Mouse (Mus musculus) layer of hippocampus, postnatal 36 days (tissue): Measurements from ENCODE around the gene Vti1a. TPM values are rescaled to one million over a fixed set of nuclear protein-coding genes. Genes with fewer than 3 reads are reported as not detected.

ENCODE experiments used
- DNase-seq, 2 experiments: peaks; one replicate each; pipeline ENCODE4 v3.0.0; 2022
- total RNA-seq, 2 experiments: library from RNA; stranded (reverse); gene quantifications; 2 replicates each; pipeline ENCODE4 v1.2.3; 2021

Gene Vti1a
- total RNA-seq, 2 experiments from 2014 or later = 60.1 to 61.2 TPM

DNA sequence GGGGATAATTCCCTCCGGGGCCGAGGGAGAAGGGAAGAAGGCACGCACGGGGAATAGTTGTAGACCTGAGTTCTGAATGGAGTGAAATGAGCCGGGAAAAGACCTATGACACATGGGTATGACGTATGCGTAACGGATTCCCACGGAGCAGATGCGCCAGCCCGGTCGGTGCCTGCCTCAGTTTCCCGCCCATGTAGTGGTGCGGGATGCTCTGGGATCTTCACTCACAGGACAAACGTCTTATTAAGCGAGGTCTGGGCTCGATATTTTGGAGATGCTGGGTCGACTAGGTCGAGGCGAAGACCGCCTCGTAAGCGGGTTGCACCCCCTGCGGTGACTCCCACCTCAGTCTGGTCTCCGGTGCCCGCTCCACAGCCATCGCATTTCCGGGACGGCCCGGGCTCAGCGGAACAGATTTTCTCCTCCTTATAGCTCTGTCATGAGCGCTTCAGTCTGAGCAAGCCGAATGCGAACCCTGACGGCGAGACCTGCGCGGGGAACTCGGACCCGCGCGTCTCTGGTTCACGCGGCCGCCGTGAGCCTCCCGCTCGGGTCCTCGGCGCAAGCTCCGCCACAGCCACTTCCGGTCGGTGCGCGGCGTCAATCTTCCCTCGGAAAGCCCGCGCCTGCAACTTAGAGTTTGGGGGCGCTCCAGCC is 515 bp upstream of the Vti1a start, which contains the start of gene Zdhhc6:
Gene Zdhhc6 (minus strand): TSS at position 581 of the 657 bp plus-strand sequence.
- peak; percentile 81 to 84 for DNase-seq

DNA sequence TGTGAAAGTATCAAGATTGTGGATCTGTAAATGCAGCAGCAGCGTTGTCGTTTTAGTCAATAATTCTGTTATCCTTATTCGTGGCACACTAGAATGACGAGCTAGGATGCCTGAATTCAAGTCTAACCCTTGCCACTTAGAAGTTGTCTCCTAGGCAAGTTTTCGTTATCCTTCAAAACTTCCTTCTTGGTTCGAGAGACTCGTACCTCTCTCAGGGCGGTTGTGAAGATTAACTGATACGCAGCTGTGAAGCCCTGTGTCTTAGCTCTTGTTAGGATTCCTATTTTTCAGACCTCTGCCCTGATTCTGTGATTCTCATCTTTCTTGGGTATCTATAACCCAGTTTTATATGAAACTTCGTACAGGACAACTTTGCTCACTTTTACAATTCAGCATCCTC is 806 bp downstream of the Vti1a start:
- no peak for DNase-seq

DNA sequence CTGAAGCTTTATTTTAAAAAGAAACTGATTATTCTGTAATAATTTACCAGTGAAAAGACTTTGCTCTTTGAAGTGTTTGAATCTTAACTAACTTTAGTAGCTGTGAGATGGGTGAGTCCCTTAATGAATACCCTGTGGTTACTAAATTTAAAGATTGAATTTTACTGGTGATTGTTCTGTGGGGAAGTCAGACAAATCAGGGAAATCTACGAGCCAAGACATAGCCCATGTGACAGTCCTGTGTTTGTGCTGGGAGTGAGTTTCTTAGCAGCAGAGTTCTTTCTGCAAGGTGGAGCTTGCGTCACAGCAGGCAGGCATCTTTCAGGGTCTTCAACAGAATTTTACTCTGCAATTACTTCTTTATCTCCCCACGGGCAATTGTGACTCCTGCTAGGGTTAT is 2.9 kb downstream of the Vti1a start:
- no peak for DNase-seq

DNA sequence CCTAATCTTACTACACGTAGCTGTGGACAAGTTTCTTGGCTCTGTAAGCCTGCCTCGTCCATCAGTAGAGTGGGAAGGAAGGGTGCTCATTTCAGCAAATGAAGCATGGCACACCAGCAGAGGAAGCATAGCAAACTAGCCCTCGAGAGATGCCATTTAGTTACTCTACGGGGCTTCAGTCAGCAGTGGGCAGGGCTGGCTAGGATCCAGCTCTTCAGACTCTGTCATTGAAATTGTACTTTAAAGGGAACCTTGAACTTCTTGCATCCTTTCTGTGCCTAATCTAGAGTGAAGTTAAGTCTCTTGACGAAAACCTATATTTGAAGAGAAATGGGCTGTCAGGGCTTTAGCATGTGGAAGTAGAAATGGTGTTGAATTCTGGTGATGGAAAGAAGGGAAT is 3.4 kb downstream of the Vti1a start:
- DNase-seq = no peak

DNA sequence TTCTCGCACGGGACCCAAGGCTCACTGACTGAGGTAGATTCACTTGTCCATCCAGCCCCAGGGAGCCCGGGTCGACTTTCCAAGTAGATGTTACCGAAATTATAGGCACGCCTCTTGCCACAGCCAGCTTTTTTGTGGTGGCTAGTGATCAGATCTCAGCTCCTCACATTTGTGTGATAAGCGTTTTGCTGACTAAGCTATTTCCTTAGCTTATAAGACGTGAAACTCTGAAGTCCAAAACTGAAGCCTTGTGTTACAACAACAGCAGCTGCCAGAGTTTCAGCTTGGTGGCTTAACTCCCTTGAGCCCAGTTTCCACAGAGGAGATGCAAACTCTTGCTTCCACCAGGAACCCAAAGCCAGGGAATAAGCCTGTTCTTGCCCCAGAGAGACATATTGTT is 6.5 kb downstream of the Vti1a start:
- no peak for DNase-seq

DNA sequence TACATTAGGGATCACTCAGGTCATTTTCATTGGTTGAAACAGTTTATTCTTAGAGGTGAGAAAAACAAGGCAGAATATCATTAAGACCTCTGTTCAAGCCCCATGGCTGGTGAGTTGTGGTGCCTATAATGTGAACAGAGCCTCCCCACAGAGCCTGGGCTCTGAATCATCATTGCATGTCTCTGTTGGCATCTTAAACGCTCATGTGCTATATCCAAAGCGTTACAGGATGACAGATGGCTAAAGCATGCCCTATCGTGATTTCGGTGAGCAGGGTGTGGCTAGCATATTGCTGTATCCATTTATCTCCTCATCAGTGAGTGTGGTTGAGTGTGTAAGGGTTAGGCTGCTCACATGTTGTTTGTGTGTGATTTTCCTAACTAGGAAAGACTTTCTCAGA is 11.4 kb downstream of the Vti1a start:
- DNase-seq = no peak

DNA sequence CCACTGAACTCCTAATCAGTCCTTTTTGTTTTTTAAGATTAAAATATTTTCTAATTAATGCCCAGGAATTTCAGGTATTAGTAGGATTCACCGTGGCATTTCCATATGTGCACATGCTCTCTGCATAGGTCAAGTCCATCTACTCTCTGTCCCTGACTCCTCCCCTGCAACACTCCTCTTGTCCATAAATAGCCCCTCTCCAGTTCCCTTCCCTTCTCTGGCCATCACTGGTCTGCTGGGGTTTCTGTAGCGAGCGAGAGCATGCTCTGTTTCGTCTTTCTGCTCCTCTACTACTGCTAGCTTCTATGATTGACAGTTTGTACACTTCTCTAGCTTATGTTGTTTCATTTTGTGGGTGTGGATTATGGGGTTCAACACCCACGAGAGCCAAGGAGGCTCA is 15.7 kb downstream of the Vti1a start:
- no peak for DNase-seq

DNA sequence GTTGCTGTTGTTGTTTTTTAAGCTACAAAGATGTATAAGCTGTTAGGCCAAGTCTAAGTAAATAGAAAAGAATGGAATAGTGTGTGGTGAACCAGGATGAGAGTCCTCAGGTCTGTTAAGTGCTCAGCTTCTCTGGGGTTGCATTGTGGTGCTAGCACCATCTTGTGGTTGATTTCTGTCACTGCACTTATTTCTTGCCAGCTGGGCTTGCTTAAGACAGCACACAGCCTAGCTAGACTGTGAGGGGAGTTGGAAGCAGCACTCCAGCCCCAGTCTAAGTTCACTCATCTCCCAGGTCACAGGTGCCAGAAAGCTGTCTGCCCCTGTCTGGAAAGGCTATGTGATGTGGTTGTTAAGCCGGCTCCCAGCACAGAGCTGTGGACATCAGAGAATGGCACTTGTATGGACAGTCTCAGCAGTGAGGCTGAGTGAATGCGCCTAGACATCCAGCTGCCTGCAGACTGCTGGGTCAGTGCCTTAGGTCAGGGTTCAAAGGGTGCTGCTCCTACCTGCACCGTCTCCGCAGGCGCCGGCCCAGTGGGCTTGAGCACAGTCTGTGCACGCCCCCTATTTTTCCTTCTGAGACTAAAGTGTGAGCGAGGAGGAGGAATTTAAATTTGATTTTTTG is 16.7 kb downstream of the Vti1a start:
- DNase-seq = peak; percentile 57 to 60

DNA sequence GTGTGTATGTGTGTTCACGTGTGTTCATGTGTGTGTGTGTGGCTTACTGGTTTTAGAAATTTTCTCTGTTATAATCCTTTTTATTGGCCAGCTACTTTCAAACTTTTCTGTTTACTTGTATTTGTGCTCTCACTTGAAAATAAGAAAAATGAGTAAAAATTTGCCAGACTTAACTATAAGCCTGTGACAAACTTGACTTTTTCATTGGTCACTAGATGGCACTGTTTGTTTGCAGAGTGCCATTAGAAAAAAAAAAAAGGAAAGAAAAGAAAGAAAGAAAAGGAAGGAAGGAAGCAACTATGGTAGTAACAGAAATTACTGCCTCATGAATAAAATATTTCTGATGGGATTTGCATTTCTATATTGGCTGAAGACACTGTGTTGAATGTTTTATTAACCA is 19.8 kb downstream of the Vti1a start:
- DNase-seq = no peak

DNA sequence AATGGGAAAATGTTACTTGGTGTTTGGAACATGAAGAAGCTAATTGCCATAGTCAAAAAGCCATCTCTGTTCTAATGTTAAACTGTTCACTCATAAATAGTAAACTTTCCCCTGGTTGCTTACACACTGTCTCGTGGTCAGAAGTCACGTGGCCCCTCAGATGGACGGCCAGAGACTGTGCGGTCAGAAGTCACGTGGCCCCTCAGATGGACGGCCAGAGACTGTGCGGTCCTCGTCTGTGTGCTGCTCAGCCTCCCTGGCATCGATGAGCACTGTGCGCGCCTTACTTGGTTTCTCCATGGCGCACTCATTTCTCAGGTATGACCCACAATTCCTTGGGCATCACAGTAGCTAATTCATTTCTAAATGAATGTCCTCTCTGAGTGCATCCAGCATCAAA is 20.3 kb downstream of the Vti1a start:
- no peak for DNase-seq

DNA sequence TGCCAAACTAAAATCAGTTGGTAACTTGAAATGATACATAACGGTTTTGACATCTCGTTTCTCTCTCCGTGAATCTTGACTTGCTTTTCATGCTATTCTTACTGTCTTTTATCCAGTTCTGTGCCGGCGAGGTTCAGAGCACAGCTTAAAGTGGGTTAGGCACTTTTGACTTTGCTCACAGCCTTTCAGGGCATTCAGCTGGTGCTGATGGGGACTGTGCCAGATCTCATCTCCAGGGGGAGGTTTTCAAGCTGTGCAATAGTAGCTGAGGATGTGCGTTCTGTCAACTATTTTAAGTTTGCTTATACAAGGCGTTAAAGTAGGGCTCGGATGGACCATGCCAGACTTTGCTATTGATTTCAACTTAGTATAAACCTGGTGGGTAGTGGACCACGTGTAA is 21.0 kb downstream of the Vti1a start:
- no peak for DNase-seq

DNA sequence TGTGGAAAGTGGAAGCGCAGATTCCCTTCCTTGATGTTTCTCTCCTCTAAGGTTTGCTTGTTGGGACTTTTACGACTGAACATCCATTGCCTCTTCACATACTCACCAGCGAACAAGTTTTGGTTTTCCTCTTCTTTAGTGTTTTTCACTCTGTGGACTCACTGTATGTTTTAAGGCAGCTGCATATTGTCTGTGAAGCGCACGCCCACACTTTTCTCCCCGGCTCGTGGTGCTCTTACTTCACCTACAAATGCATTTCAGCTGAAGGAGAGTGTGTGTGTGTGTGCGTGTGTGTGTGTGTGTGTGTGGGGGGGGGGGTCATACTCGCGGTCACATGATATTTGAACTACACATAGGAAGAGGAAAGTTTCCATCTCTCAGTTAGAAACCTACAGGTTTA is 21.6 kb downstream of the Vti1a start:
- no peak for DNase-seq

DNA sequence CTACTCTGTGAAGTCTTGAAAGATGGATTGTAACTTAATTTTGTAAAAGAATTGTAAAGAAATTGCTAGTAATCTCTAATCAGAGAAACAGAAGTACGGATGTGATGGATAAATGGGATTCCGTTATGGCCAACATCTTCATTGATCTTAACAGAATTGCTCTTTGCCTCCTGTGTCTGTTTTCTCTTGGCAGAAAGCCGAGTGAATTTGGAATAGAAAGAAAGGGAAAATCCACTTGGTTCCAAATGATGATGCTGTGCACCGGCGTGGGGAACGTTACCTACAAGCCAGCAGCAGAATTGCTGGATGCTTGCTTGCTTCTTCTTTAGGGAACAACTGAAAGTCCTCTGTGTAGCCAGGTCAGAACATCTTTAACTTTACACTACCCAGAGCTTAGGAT is 24.4 kb downstream of the Vti1a start:
- DNase-seq = no peak

DNA sequence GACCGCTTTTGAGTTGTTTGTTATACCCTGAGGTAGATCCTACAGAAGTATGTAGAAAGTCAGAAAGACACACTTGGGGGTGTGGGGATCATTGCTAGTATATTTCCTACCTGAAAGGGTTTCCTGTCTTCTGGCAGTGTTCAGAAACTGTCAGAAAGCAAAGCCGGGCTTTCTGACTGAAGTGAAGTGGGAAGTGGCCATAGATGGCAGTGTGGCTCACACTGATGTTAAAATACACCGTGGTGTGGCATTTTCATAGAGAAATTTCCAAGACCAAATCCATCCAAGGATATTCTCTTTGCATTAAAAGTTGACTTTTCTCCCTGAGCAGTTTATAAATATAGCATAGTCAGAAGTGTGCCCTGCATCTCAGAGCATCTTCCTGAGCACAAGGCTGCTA is 25.3 kb downstream of the Vti1a start:
- DNase-seq = no peak

DNA sequence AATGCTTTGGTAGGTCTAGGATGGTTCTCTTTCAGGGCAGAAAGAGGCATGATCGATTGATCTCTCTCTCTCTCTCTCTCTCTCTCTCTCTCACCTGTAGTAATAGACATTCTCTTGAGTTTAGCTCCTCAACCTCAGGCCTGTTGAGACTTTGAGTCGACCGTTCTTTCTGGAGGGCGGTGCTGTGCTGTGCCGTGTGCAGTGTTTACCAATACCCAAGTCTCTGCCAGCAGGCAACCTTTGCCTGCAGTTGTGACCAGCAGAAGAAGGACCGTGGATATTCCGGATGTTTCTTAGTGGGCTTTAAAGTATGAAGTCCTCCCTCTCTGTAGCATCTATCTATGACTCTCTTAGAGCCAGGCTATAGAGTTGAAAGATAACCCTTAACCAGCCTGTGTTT is 26.3 kb downstream of the Vti1a start:
- no peak for DNase-seq

DNA sequence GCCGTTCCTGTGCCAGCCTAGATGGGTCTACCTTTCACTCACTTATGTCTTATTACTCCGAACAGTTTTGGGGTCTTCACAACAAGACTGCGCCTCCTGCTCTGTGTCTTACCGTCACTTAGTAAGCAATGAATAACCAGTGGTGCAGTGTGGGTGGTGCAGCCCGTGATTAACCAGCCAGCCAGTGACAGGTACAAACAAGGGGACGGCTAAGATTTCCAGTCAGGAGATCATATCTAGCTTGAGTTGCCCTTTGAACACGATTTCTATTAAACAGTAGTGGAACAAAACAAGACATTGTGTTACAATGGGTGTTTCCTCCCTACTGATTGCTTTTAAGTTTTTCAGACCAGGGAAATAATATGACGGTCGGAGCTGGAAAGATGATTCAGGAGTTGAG is 27.2 kb downstream of the Vti1a start:
- no peak for DNase-seq

DNA sequence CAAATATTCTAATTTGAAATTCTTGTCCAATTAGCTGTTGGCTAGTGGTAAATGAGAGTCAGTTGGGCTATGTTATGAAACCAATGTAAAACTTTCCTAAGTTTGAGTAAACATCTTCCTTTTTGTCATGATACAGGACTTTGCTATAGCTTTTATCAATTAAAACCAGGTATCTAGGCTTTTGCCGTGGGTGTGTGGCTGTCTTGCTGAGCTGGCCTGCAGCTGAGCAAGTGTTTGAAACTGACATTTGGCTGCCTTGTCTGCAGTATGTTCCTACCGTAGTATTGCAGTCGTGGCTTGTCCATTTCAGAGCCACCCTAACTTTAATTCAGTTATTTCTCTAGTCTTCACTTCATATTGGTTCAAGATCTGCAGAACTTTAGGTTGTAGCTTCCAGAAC is 32.1 kb downstream of the Vti1a start:
- DNase-seq = no peak

DNA sequence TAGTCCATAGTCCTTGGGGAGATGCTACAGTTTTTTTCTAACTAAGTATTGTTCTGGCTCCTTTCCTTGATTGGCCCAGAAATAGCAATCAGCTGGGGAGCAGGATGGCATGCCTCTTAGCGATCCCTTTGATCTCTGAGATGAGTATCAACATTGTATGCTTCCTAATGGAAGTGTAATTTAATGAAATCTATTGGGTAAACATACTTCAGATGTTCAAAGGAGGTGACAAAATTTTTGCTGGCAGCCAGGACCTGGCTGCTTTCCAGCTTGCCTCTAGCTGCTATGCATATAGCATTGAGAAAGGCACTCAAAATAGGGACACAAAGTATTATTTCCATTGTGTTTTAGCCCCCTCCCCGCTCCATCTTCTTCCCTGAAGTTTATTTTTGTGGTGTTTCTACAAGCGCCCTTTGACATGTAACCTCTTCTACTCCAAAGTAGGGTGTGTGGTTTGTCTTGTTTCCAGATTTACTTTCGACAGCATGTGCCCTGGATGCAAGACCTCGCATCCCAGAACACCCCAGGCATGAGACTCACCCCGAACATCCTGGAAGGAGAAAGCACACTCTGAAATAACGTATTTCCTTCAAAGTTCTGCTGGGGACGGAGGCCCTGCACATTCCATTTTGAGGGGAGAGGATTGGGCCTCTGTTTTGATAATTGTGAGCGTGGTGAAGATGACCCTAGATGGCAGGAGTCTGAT is 34.7 kb downstream of the Vti1a start:
- DNase-seq = no peak

DNA sequence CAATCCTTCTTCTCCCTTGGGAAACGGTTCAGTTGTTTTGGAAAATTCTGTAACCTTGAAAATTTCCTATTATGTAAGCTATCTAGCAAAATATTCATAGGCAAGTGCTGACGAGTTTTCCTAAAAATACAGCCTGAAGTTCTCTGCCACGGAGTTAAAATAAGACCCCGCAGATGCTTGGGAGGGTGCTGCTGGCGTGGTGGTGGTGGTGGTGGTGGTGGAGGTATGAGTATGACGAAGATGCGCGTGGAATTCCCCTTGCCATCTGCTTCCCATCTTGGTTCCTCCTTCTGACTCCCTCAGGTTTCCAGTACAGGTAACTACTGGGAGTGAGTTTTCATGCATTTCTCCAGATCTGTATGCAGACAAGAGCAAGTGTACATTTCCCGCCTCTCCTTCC is 46.5 kb downstream of the Vti1a start:
- DNase-seq = no peak

DNA sequence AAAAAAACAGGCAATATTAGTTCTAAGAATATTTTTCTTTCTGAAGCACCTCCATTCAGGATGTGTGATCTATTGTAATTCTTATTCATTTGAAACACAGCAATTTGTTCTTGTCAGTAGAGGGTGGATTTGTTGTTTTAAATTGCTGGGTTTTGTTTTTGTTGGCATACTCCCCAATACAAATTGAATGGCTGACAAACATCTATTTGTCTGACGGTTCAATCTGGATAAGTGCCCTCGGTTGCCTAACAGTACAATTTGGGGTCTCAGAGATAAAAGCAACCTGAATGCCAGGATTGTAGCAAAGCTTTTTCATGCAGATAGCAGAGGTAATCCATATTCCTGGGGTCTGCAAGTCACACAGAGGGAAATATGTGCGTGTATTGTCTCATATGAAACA is 53.6 kb downstream of the Vti1a start:
- DNase-seq = no peak

DNA sequence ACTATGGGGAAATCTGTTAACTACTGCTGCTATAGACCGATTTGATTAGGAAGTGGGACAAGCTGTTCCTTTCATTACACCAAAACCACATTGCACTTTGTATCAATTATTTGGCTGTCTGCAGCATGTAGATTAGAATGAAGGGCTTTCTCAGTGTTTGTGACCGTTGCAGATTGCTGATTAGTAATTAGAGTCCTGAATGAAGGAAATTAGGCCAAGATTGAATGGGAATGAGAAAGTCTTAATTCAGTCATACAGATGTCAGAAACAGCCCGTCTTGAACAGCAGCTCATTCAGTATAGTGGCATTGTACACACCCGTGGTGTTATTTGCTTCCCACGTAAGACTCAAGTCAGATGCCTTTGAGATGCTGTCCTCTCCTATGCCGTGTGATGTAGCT is 60.2 kb downstream of the Vti1a start:
- no peak for DNase-seq

DNA sequence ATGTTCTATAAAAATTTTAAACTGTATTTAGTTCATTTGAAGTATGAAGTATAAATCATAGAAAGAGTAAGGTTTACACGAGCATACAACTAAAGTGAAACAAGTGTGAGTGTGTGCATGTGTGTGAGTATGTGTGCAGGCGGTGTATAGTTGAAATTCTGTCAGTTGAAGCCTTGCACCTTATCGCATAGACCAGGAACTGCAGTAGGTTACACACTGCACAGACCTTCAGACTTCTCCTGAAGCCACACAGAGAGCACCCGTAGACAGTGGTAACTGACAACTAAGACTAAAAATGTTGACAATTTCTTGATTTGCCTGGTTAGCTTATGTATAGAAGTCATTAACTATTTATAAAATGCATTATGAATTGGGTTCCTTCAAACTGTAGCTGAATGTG is 61.4 kb downstream of the Vti1a start:
- DNase-seq = no peak

DNA sequence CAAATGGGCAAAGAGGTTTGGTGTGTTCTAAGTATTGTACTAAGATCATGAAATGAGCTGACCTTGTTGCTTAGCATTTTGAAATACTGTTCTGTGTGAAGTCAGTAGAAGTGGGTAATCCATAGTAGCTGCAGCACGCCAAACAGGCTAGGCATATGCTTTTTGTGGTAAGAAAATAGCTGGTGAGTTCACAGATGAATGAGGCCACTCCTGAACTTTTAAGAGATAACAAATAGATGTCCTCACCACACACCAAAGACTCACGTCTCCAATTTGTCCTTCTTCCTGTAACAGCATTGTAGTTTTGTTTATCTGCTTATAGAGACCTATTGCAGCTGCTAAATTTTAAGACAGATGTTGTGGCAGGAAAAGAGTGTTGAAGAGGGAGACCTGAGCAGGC is 62.8 kb downstream of the Vti1a start:
- DNase-seq = no peak

DNA sequence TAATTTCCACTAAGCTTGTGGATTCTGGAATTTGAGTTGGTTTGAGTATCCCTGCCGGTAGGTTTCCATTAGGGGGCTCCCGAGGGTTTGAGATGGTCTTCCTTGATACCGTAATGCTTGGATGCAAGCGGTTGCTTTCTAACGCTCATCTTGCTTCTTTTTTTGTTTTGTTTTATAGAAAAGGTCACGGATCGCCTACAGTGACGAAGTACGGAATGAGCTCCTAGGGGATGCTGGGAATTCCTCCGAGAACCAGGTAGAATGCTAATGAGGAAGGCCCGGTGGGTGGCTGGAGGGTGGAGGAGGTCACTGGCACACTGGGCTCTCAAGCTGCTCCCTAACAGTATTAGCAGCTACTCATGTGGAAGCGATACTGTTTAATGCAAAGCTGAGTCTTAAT is 64.7 kb downstream of the Vti1a start:
- DNase-seq = no peak
